27 mouse cellular contexts compared by ENCODE assay signal in genomic region chr2:120843990-120844389, GRCm38 (mm10). TPM values are rescaled to one million over a fixed set of nuclear protein-coding genes. Genes with fewer than 3 reads are reported as not detected.
DNase-seq lines count a peak whose midpoint lies in the region; ATAC-seq and TF ChIP-seq lines count a peak whose summit lies in the region.
"Had no signal": no experiment of that assay in that cellular context is flagged by ENCODE, and none has a peak within 500 bp of the region (broad histone marks: within the 10 kb centered on the region; RNA-seq: fewer than 3 reads in every experiment).

No protein-coding gene starts in this region.

- 43% methylated on average over 4 of the region's 4 CpGs for WGBS in intestine, postnatal 0 days
- 62% methylated on average over 4 of the region's 4 CpGs for WGBS in intestine, embryonic 16.5 days

- no peak overlapping the region for H3K4me2 ChIP-seq in intestine, postnatal 0 days (replicated peaks; ENCODE audit: low read depth)
- no peak overlapping the region for H3K4me2 ChIP-seq in intestine, embryonic 16.5 days (ENCODE audit: low read depth, low read length)
- H3K4me2 ChIP-seq: embryonic facial prominence, embryonic 12.5 days; forebrain, embryonic 13.5 days; forebrain, embryonic 15.5 days had no signal

- no peaks in the 10 kb centered on the region for H3K27me3 ChIP-seq in intestine, postnatal 0 days (replicated peaks; ENCODE audit: control insufficient read depth, insufficient read depth, low read length)
- H3K27me3 ChIP-seq in intestine, embryonic 16.5 days (replicated peaks; ENCODE audit: control insufficient read depth, insufficient read depth, low read length) = no peaks in the 10 kb centered on the region
- H3K27me3 ChIP-seq in MEL (ENCODE audit: control insufficient read depth in 1 of 2, insufficient read depth in 2 of 2, low read length in 2 of 2) = no peaks in the 10 kb centered on the region
- H3K27me3 ChIP-seq: embryonic facial prominence, embryonic 12.5 days; forebrain, embryonic 13.5 days; forebrain, embryonic 15.5 days; Patski had no signal

- H3K79me2 ChIP-seq in MEL (ENCODE audit: control insufficient read depth, insufficient read depth, low read length, poor library complexity) = peaks cover 1% of the 10 kb centered on the region; the same call in 1 of the 2 replicates

- H3K4me1 ChIP-seq in intestine, postnatal 0 days (replicated peaks; ENCODE audit: control insufficient read depth, insufficient read depth, low read length) = no peaks in the 10 kb centered on the region
- no peaks in the 10 kb centered on the region for H3K4me1 ChIP-seq in intestine, embryonic 16.5 days (ENCODE audit: control insufficient read depth, insufficient read depth, low read length)
- H3K4me1 ChIP-seq in MEL (ENCODE audit: control insufficient read depth in 1 of 2, insufficient read depth in 2 of 2, low read length in 2 of 2) = peaks cover 4 to 15% of the 10 kb centered on the region in 2 experiments

- H3K27ac ChIP-seq in intestine, postnatal 0 days (ENCODE audit: low read depth, low read length) = no peak overlapping the region; the same call in 1 of the 2 replicates
- no peak overlapping the region for H3K27ac ChIP-seq in intestine, embryonic 16.5 days (ENCODE audit: low read length)
- 0 out of 2 replicates have a peak overlapping the region, but pooled peaks have one; percentile 15 for H3K27ac ChIP-seq in MEL (ENCODE audit: control insufficient read depth, low read depth, low read length)
- no peak overlapping the region for H3K27ac ChIP-seq in left cerebral cortex, adult 2 months
- H3K27ac ChIP-seq: embryonic facial prominence, embryonic 10.5 days; embryonic facial prominence, embryonic 12.5 days; forebrain, embryonic 13.5 days; forebrain, embryonic 15.5 days had no signal

- no peaks in the 10 kb centered on the region for H3K9me3 ChIP-seq in intestine, postnatal 0 days (ENCODE audit: control insufficient read depth)
- H3K9me3 ChIP-seq in intestine, embryonic 16.5 days (ENCODE audit: control insufficient read depth, low read length) = no peaks in the 10 kb centered on the region
- H3K9me3 ChIP-seq in MEL (replicated peaks; ENCODE audit: insufficient read depth, low read length) = no peaks in the 10 kb centered on the region
- H3K9me3 ChIP-seq: embryonic facial prominence, embryonic 10.5 days; embryonic facial prominence, embryonic 12.5 days; forebrain, embryonic 13.5 days; forebrain, embryonic 15.5 days; G1E had no signal

- peak; percentile 78 for DNase-seq in MEL (ENCODE audit: low read depth, low spot score)
- DNase-seq in adipocyte (ENCODE audit: low spot score) = no peak
- no peak for DNase-seq in left cerebral cortex, adult 2 months (ENCODE audit: extremely low spot score in 1 of 2, low spot score in 2 of 2)
- DNase-seq in ovary, adult 18-20 months (ENCODE audit: low spot score) = no peak
- DNase-seq: adrenal gland, adult 2 months; adrenal gland, postnatal 10 days; adrenal gland, postnatal 25 days; B cell, adult 2 months; cerebellum, adult 11 months; cerebellum, adult 18-20 months; cerebellum, adult 8-10 months; cerebellum, adult 9-11 months; cerebellum, postnatal 14 days; cerebellum, postnatal 36 days; forebrain, postnatal 0 days had no signal

- no peak for ATAC-seq in intestine, postnatal 0 days
- no peak for ATAC-seq in intestine, embryonic 16.5 days
- ATAC-seq in common myeloid progenitor, adult 5-6 weeks (replicated peaks; ENCODE audit: low read depth, poor library complexity, severe bottlenecking) = peak; percentile 50
- 0 out of 2 replicates have a peak, but pooled peaks have one; percentile 37 for ATAC-seq in megakaryocyte-erythroid progenitor cell, adult 5-6 weeks (replicated peaks; ENCODE audit: low FRiP score, low TSS enrichment, poor library complexity, severe bottlenecking)
- ATAC-seq: activated CD4-positive, CD25-positive, alpha-beta regulatory T cell, adult 4 months; CD4-positive, CD25-positive, alpha-beta regulatory T cell, adult 4 months; forebrain, embryonic 13.5 days; forebrain, embryonic 15.5 days; forebrain, postnatal 0 days; Patski had no signal

- TF ChIP-seq EP300 in MEL (IDR thresholded peaks at IDR 0.05; ENCODE audit: low read depth in 1 of 2, low read length in 2 of 2) = peak; percentile 29 to 56; a peak in 2 of 4 replicates

- no peak; the same call in 1 of the 2 replicates for TF ChIP-seq RAD21 in MEL (IDR thresholded peaks at IDR 0.05; ENCODE audit: low read depth, low read length)

- no peak for TF ChIP-seq POLR2A in MEL (IDR thresholded peaks at IDR 0.05; ENCODE audit: control insufficient read depth in 1 of 2, insufficient read depth in 1 of 2, low read depth in 1 of 2, low read length in 2 of 2, poor library complexity in 1 of 2)

- no peaks in the 10 kb centered on the region for H3K36me3 ChIP-seq in intestine, postnatal 0 days (ENCODE audit: control insufficient read depth, insufficient read depth)
- H3K36me3 ChIP-seq in intestine, embryonic 16.5 days (ENCODE audit: control insufficient read depth, insufficient read depth, low read length) = no peaks in the 10 kb centered on the region
- peaks cover 0 to 19% of the 10 kb centered on the region in 2 experiments; a peak in 2 of 4 replicates for H3K36me3 ChIP-seq in MEL (ENCODE audit: control insufficient read depth in 1 of 2, insufficient read depth in 2 of 2, low read length in 2 of 2)
- H3K36me3 ChIP-seq: embryonic facial prominence, embryonic 10.5 days; embryonic facial prominence, embryonic 12.5 days; forebrain, embryonic 15.5 days; G1E had no signal

- peak; percentile 20; the same call in 1 of the 2 replicates for TF ChIP-seq CTCF in intestine, postnatal 0 days (IDR thresholded peaks at IDR 0.05; ENCODE audit: low read depth)
- no peak; a peak in 1 of 6 replicates for TF ChIP-seq CTCF in MEL (IDR thresholded peaks at IDR 0.05 in 2 of 3, conservative IDR thresholded peaks at IDR 0.05 in 1 of 3; ENCODE audit: control insufficient read depth in 1 of 3, insufficient read depth in 1 of 3, low read depth in 2 of 3, low read length in 3 of 3, poor library complexity in 1 of 3, severe bottlenecking in 1 of 3)
- no peak for TF ChIP-seq CTCF in left cerebral cortex, adult 2 months (IDR thresholded peaks at IDR 0.05)

- no peak overlapping the region for H3K9ac ChIP-seq in intestine, postnatal 0 days (ENCODE audit: low read depth, low read length)
- H3K9ac ChIP-seq in intestine, embryonic 16.5 days (ENCODE audit: low read depth, low read length) = no peak overlapping the region
- no peak overlapping the region; the same call in 1 of the 2 replicates for H3K9ac ChIP-seq in MEL (ENCODE audit: control insufficient read depth, low read depth, low read length, poor library complexity, severe bottlenecking)
- H3K9ac ChIP-seq: embryonic facial prominence, embryonic 12.5 days; forebrain, embryonic 13.5 days; forebrain, embryonic 15.5 days; forebrain, postnatal 0 days had no signal

- intact Hi-C loops in left cerebral cortex, adult 2 months (cut with DNase I) = no loop called here

- H3K4me3 ChIP-seq in intestine, postnatal 0 days (ENCODE audit: low read depth, low read length) = no peak overlapping the region
- no peak overlapping the region for H3K4me3 ChIP-seq in intestine, embryonic 16.5 days (ENCODE audit: low read length)
- H3K4me3 ChIP-seq in MEL (ENCODE audit: control insufficient read depth in 1 of 2, insufficient read depth in 1 of 2, low read depth in 2 of 2, low read length in 2 of 2) = peak overlapping the region in 1 of 2 experiments; percentile 16; a peak in 2 of 4 replicates
- H3K4me3 ChIP-seq in left cerebral cortex, adult 2 months = no peak overlapping the region
- H3K4me3 ChIP-seq: embryonic facial prominence, embryonic 10.5 days; embryonic facial prominence, embryonic 12.5 days; forebrain, embryonic 13.5 days; forebrain, embryonic 15.5 days had no signal

TF ChIP-seq in MEL, 35 proteins besides CTCF, POLR2A, EP300 and RAD21:
- TF ChIP-seq TAL1 (IDR thresholded peaks at IDR 0.05; ENCODE audit: low read length) = peak; percentile 33
- peak; percentile 67 for TF ChIP-seq SIN3A (IDR thresholded peaks at IDR 0.05; ENCODE audit: low read length)
- TF ChIP-seq ETS1 (IDR thresholded peaks at IDR 0.05; ENCODE audit: low read depth, low read length) = peak; percentile 90
- TF ChIP-seq MAFK (IDR thresholded peaks at IDR 0.05; ENCODE audit: borderline replicate concordance, low read depth, low read length) = no peak
- TF ChIP-seq MAX (IDR thresholded peaks at IDR 0.05; ENCODE audit: low read length) = peak; percentile 44; the same call in 1 of the 2 replicates
- peak; percentile 53; the same call in 1 of the 2 replicates for TF ChIP-seq GATA1 (IDR thresholded peaks at IDR 0.05; ENCODE audit: low read depth, low read length)
- no peak for TF ChIP-seq NRF1 (IDR thresholded peaks at IDR 0.05; ENCODE audit: insufficient read depth, low read depth, low read length, poor library complexity, severe bottlenecking)
- TF ChIP-seq HCFC1 (IDR thresholded peaks at IDR 0.05; ENCODE audit: low read depth, low read length) = 0 out of 2 replicates have a peak, but pooled peaks have one; percentile 22
- peak; percentile 42; the same call in 1 of the 2 replicates for TF ChIP-seq MXI1 (IDR thresholded peaks at IDR 0.05; ENCODE audit: low read depth, low read length)

RNA-seq across cellular contexts. Expression of gene Cdan1, which starts 5.9 kb away (rescaled TPM):
- 1.9 and 2.9 TPM in 2 replicates for polyA plus RNA-seq in intestine, postnatal 0 days (2015; fragmentation: Nextera tagmentation; extraction: Ambion mirVana)
- 3.6 and 4.1 TPM in 2 replicates for polyA plus RNA-seq in intestine, embryonic 16.5 days (2015; fragmentation: Nextera tagmentation; extraction: Ambion mirVana)
- 10.8 and 10.9 TPM in 2 replicates for total RNA-seq in MEL (2012; rRNA removed)
- polyA plus RNA-seq in MEL (2012; ENCODE audit: insufficient read depth in 1 of 2, insufficient read length in 2 of 2, low read depth in 1 of 2, low replicate concordance in 2 of 2, missing spikeins in 1 of 2) = 10 to 100 TPM in 1 of 2 experiments, not detected in 1; 27.6 TPM
- total RNA-seq in common myeloid progenitor, adult 5-6 weeks (2017) = 17.3 and 25.6 TPM in 2 replicates
- 44.7 and 52.0 TPM in 2 replicates for total RNA-seq in megakaryocyte-erythroid progenitor cell, adult 5-6 weeks (2014; fragmentation: Nextera tagmentation)
- total RNA-seq in megakaryocyte-erythroid progenitor cell, adult 5-6 weeks (2017) = 14.9 and 21.3 TPM in 2 replicates
- 10 to 100 TPM; 30.0 to 33.6 TPM for total RNA-seq in left cerebral cortex, adult 2 months (2021)

RNA-seq across cellular contexts. Expression of gene Ttbk2, which starts 6.4 kb away (rescaled TPM):
- 2.0 and 2.3 TPM in 2 replicates for polyA plus RNA-seq in intestine, postnatal 0 days (2015; fragmentation: Nextera tagmentation; extraction: Ambion mirVana)
- 1.4 and 1.6 TPM in 2 replicates for polyA plus RNA-seq in intestine, embryonic 16.5 days (2015; fragmentation: Nextera tagmentation; extraction: Ambion mirVana)
- 2.1 and 2.6 TPM in 2 replicates for total RNA-seq in MEL (2012; rRNA removed)
- 1 to 10 TPM in 1 of 2 experiments, not detected in 1; 3.0 TPM for polyA plus RNA-seq in MEL (2012; ENCODE audit: insufficient read depth in 1 of 2, insufficient read length in 2 of 2, low read depth in 1 of 2, low replicate concordance in 2 of 2, missing spikeins in 1 of 2)
- total RNA-seq in common myeloid progenitor, adult 5-6 weeks (2017) = 5.5 and 6.4 TPM in 2 replicates
- 2.6 and 4.0 TPM in 2 replicates for total RNA-seq in megakaryocyte-erythroid progenitor cell, adult 5-6 weeks (2014; fragmentation: Nextera tagmentation)
- 7.2 and 8.5 TPM in 2 replicates for total RNA-seq in megakaryocyte-erythroid progenitor cell, adult 5-6 weeks (2017)
- 100 to 1,000 TPM in 1 of 2 experiments, 10 to 100 TPM in 1; 97.7 to 101 TPM for total RNA-seq in left cerebral cortex, adult 2 months (2021)

Comparison
In these comparisons a context has a peak if more than half of its experiments do, and no peak if none do; other contexts are left out.
1. ATAC-seq: peak in common myeloid progenitor, adult 5-6 weeks (single experiment) and megakaryocyte-erythroid progenitor cell, adult 5-6 weeks (single experiment); none in intestine, postnatal 0 days (single experiment) and intestine, embryonic 16.5 days (single experiment).
2. RNA of gene Ttbk2, which starts 6.4 kb away (total RNA-seq): 97.7 to 101 TPM in left cerebral cortex, adult 2 months; 2.6 to 8.5 TPM in megakaryocyte-erythroid progenitor cell, adult 5-6 weeks, 5.5 to 6.4 TPM in common myeloid progenitor, adult 5-6 weeks and 2.1 to 2.6 TPM in MEL; every median in the first group is over 10 times any median in the second.